Mouse (Mus musculus): Measurements from ENCODE around the gene Cryba2. TPM values are rescaled to one million over a fixed set of nuclear protein-coding genes. Genes with fewer than 3 reads are reported as not detected.
A peak's percentile ranks its signal among the peaks of the same experiment; 100 is the strongest.

The Cryba2 gene
- not detected in 2 replicates for polyA plus RNA-seq (2014; fragmentation: Nextera tagmentation; extraction: Ambion mirVana)

GRCm38 (mm10) chr1:74893134-74893855 lies at the start of gene Cryba2:
TSS of gene Cryba2 (minus strand) at chr1:74893143.
- Histone ChIP-seq H3K4me3 (ENCODE audit: low read depth, low read length) (no peak within 1 kb of the TSS), H3K27me3 (ENCODE audit: control insufficient read depth, insufficient read depth, low read length) (peaks cover 81% of the 10 kb centered on the region), H3K4me2 (ENCODE audit: low read depth, severe bottlenecking) (no peak within 1 kb of the TSS), H3K9me3 (ENCODE audit: control insufficient read depth, low read length) (no peaks in the 10 kb centered on the region; the same call in 1 of the 2 replicates), H3K36me3 (ENCODE audit: control insufficient read depth, insufficient read depth, low read length) (no peaks in the 10 kb centered on the region), H3K9ac (ENCODE audit: low read length) (no peak within 1 kb of the TSS), H3K4me1 (ENCODE audit: control insufficient read depth, insufficient read depth, low read length) (peaks cover 7% of the 10 kb centered on the region), H3K27ac (replicated peaks; ENCODE audit: low read depth, low read length) (no peak within 1 kb of the TSS)
- DNase-seq (ENCODE audit: low spot score) (peak; percentile 81), ATAC-seq (ENCODE audit: insufficient number of reproducible peaks, low FRiP score, low TSS enrichment, low read depth) (no peak)
- WGBS, result 2% methylated on average over 25 of the region's 25 CpGs

GRCm38 (mm10) chr1:74941651-74942360 lies 48.9 kb upstream of the Cryba2 start:
- ATAC-seq (ENCODE audit: insufficient number of reproducible peaks, low FRiP score, low TSS enrichment, low read depth), result no peak
- Histone ChIP-seq H3K4me2 (ENCODE audit: low read depth, severe bottlenecking) (no peak overlapping the region), H3K4me1 (ENCODE audit: control insufficient read depth, insufficient read depth, low read length) (no peaks in the 10 kb centered on the region), H3K9ac (ENCODE audit: low read length) (no peak overlapping the region), H3K36me3 (ENCODE audit: control insufficient read depth, insufficient read depth, low read length) (no peaks in the 10 kb centered on the region), H3K27ac (replicated peaks; ENCODE audit: low read depth, low read length) (no peak overlapping the region), H3K4me3 (ENCODE audit: low read depth, low read length) (no peak overlapping the region), H3K9me3 (ENCODE audit: control insufficient read depth, low read length) (no peaks in the 10 kb centered on the region), H3K27me3 (ENCODE audit: control insufficient read depth, insufficient read depth, low read length) (peaks cover 16% of the 10 kb centered on the region)
- no peak for DNase-seq (ENCODE audit: low spot score)
- WGBS, result 64% methylated on average over 12 of the region's 12 CpGs

GRCm38 (mm10) chr1:74939762-74940161 lies 46.8 kb upstream of the Cryba2 start:
- no peak overlapping the region for H3K27ac ChIP-seq (replicated peaks; ENCODE audit: low read depth, low read length)
- peaks cover 7% of the 10 kb centered on the region for H3K27me3 ChIP-seq (ENCODE audit: control insufficient read depth, insufficient read depth, low read length)
- no peaks in the 10 kb centered on the region for H3K9me3 ChIP-seq (ENCODE audit: control insufficient read depth, low read length)
- no peak overlapping the region for H3K9ac ChIP-seq (ENCODE audit: low read length)
- H3K4me1 ChIP-seq (ENCODE audit: control insufficient read depth, insufficient read depth, low read length), result no peaks in the 10 kb centered on the region
- WGBS, result 4% methylated on average over 3 of the region's 3 CpGs
- no peaks in the 10 kb centered on the region for H3K36me3 ChIP-seq (ENCODE audit: control insufficient read depth, insufficient read depth, low read length)
- DNase-seq (ENCODE audit: low spot score), result peak; percentile 38
- no peak overlapping the region for H3K4me2 ChIP-seq (ENCODE audit: low read depth, severe bottlenecking)
- ATAC-seq (ENCODE audit: insufficient number of reproducible peaks, low FRiP score, low TSS enrichment, low read depth), result no peak
- no peak overlapping the region for H3K4me3 ChIP-seq (ENCODE audit: low read depth, low read length)

GRCm38 (mm10) chr1:74936221-74936830 lies 43.4 kb upstream of the Cryba2 start:
- 46% methylated on average over 12 of the region's 12 CpGs for WGBS
- H3K4me3 ChIP-seq (ENCODE audit: low read depth, low read length), result no peak overlapping the region
- no peaks in the 10 kb centered on the region for H3K9me3 ChIP-seq (ENCODE audit: control insufficient read depth, low read length)
- no peaks in the 10 kb centered on the region for H3K4me1 ChIP-seq (ENCODE audit: control insufficient read depth, insufficient read depth, low read length)
- no peak for DNase-seq (ENCODE audit: low spot score)
- H3K4me2 ChIP-seq (ENCODE audit: low read depth, severe bottlenecking), result no peak overlapping the region
- H3K27me3 ChIP-seq (ENCODE audit: control insufficient read depth, insufficient read depth, low read length), result peaks cover 5% of the 10 kb centered on the region
- H3K27ac ChIP-seq (replicated peaks; ENCODE audit: low read depth, low read length), result no peak overlapping the region
- no peak overlapping the region for H3K9ac ChIP-seq (ENCODE audit: low read length)
- no peaks in the 10 kb centered on the region for H3K36me3 ChIP-seq (ENCODE audit: control insufficient read depth, insufficient read depth, low read length)
- ATAC-seq (ENCODE audit: insufficient number of reproducible peaks, low FRiP score, low TSS enrichment, low read depth), result no peak

GRCm38 (mm10) chr1:74935402-74935801 lies 42.5 kb upstream of the Cryba2 start, which contains the start of gene Cfap65:
TSS of gene Cfap65 (minus strand) at chr1:74935599.
- Histone ChIP-seq H3K4me1 (ENCODE audit: control insufficient read depth, insufficient read depth, low read length) (no peaks in the 10 kb centered on the region), H3K27ac (replicated peaks; ENCODE audit: low read depth, low read length) (no peak within 1 kb of the TSS), H3K4me2 (ENCODE audit: low read depth, severe bottlenecking) (peak within 1 kb of the TSS; percentile 22; the same call in 1 of the 2 replicates), H3K4me3 (ENCODE audit: low read depth, low read length) (no peak within 1 kb of the TSS), H3K9ac (ENCODE audit: low read length) (no peak within 1 kb of the TSS), H3K27me3 (ENCODE audit: control insufficient read depth, insufficient read depth, low read length) (peaks cover 5% of the 10 kb centered on the region), H3K36me3 (ENCODE audit: control insufficient read depth, insufficient read depth, low read length) (no peaks in the 10 kb centered on the region), H3K9me3 (ENCODE audit: control insufficient read depth, low read length) (no peaks in the 10 kb centered on the region)
- ATAC-seq (ENCODE audit: insufficient number of reproducible peaks, low FRiP score, low TSS enrichment, low read depth) (no peak), DNase-seq (ENCODE audit: low spot score) (peak; percentile 65)
- 4% methylated on average over 18 of the region's 18 CpGs for WGBS

- no peak overlapping the region for H3K4me2 ChIP-seq (ENCODE audit: low read depth, severe bottlenecking)
- H3K9me3 ChIP-seq (ENCODE audit: control insufficient read depth, low read length), result no peaks in the 10 kb centered on the region
- no peak for ATAC-seq (ENCODE audit: insufficient number of reproducible peaks, low FRiP score, low TSS enrichment, low read depth)
- H3K36me3 ChIP-seq (ENCODE audit: control insufficient read depth, insufficient read depth, low read length), result no peaks in the 10 kb centered on the region
- DNase-seq (ENCODE audit: low spot score), result no peak
- no peak overlapping the region for H3K27ac ChIP-seq (replicated peaks; ENCODE audit: low read depth, low read length)
- 77% methylated on average over 9 of the region's 9 CpGs for WGBS
- H3K4me3 ChIP-seq (ENCODE audit: low read depth, low read length), result no peak overlapping the region
- H3K27me3 ChIP-seq (ENCODE audit: control insufficient read depth, insufficient read depth, low read length), result no peaks in the 10 kb centered on the region
- H3K9ac ChIP-seq (ENCODE audit: low read length), result no peak overlapping the region
- no peaks in the 10 kb centered on the region for H3K4me1 ChIP-seq (ENCODE audit: control insufficient read depth, insufficient read depth, low read length)
These were observed 34.8 kb upstream of the Cryba2 start for GRCm38 (mm10) chr1:74927621-74928296.

- ATAC-seq (ENCODE audit: insufficient number of reproducible peaks, low FRiP score, low TSS enrichment, low read depth) (no peak), DNase-seq (ENCODE audit: low spot score) (peak; percentile 40)
- Histone ChIP-seq H3K4me3 (ENCODE audit: low read depth, low read length) (no peak overlapping the region), H3K27ac (replicated peaks; ENCODE audit: low read depth, low read length) (no peak overlapping the region), H3K4me2 (ENCODE audit: low read depth, severe bottlenecking) (no peak overlapping the region), H3K9me3 (ENCODE audit: control insufficient read depth, low read length) (no peaks in the 10 kb centered on the region), H3K4me1 (ENCODE audit: control insufficient read depth, insufficient read depth, low read length) (no peaks in the 10 kb centered on the region), H3K27me3 (ENCODE audit: control insufficient read depth, insufficient read depth, low read length) (no peaks in the 10 kb centered on the region), H3K9ac (ENCODE audit: low read length) (no peak overlapping the region), H3K36me3 (ENCODE audit: control insufficient read depth, insufficient read depth, low read length) (no peaks in the 10 kb centered on the region)
- 38% methylated on average over 6 of the region's 6 CpGs for WGBS
These were observed 33.8 kb upstream of the Cryba2 start for GRCm38 (mm10) chr1:74926721-74927120.

- no peak for DNase-seq (ENCODE audit: low spot score)
- Histone ChIP-seq H3K36me3 (ENCODE audit: control insufficient read depth, insufficient read depth, low read length) (no peaks in the 10 kb centered on the region), H3K9me3 (ENCODE audit: control insufficient read depth, low read length) (no peaks in the 10 kb centered on the region), H3K27ac (replicated peaks; ENCODE audit: low read depth, low read length) (no peak overlapping the region), H3K4me1 (ENCODE audit: control insufficient read depth, insufficient read depth, low read length) (no peaks in the 10 kb centered on the region), H3K4me2 (ENCODE audit: low read depth, severe bottlenecking) (no peak overlapping the region), H3K4me3 (ENCODE audit: low read depth, low read length) (no peak overlapping the region), H3K27me3 (ENCODE audit: control insufficient read depth, insufficient read depth, low read length) (no peaks in the 10 kb centered on the region), H3K9ac (ENCODE audit: low read length) (no peak overlapping the region)
- no peak for ATAC-seq (ENCODE audit: insufficient number of reproducible peaks, low FRiP score, low TSS enrichment, low read depth)
- WGBS, result 55% methylated on average over 4 of the region's 4 CpGs
These were observed 31.5 kb upstream of the Cryba2 start for GRCm38 (mm10) chr1:74924464-74924863.

Measured in limb, embryonic 11.5 days (tissue).